Mouse (Mus musculus) ovary, postnatal 14 days (tissue): ENCODE results near the gene Txndc2.
"Not testable (repeated sequence)": the region's sequence is repeated elsewhere in the genome, so short reads cannot be mapped to it uniquely, and the experiment has no call there.

Source experiments
- DNase-seq: peaks from one replicate; pipeline ENCODE4 v3.0.0; 2022; ENCODE audit warnings: low spot score

Gene Txndc2

DNA sequence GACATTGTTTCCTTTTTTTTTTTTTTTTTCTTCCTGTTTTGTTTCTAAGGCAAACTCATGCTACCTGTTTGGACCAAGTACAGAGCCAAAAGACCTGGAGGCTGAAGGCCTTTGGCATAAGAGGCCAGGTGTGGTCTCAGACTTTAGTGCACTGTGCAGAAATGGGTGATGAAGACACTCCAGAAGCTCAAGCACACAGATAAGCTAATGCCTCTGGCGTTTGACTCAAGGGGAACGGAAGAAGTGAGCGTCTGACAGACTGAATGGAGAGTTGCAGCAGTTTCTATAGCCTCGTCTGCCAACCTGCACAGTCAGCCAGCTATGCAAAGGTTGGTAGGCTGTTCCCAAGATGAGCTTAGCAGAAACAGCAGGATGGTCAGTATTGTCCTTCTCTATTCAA, 13.6 kb upstream of the Txndc2 start:
- no peak for DNase-seq

DNA sequence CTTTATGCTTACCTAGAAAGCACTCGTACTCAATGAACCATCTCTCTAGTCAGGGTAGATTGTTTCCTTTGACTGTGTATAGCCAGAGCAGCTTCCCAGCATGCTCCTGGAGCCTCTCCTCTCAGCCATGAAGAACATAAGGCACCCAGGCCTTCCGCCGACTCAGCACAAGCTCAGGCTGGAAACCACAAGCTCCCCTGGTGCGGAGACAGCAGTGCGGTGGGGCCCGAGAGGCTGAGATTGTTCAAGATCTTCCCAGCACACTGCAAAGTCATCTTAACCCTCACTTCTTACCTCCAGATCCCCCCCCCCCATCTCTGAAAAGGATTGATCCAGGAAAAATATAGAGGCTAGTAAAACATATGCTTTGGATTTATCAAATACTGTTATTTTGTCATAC, 8.6 kb upstream of the Txndc2 start:
- DNase-seq = no peak

DNA sequence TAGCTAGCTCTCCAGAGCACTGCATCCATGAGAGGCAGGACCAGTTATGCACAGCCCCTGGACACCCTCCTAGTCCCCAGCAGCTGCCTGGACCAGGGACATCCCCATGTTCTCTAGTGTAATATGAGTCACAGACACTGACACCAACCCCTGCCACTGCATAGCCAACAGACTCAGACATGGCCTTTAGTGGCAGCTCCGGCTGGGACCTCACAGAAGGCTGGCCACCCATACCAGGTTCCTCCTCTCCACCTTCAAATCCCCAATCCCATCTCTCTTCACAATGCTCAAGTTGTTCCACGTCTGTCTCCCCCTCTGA, 7.2 kb upstream of the Txndc2 start:
- no peak for DNase-seq

- DNase-seq = no peak
Measured at GRCm38 (mm10) chr17:65648371-65649174, 6.6 kb upstream of the Txndc2 start.

GRCm38 (mm10) chr17:65647961-65648360, 6.0 kb upstream of the Txndc2 start:
- no peak for DNase-seq

DNA sequence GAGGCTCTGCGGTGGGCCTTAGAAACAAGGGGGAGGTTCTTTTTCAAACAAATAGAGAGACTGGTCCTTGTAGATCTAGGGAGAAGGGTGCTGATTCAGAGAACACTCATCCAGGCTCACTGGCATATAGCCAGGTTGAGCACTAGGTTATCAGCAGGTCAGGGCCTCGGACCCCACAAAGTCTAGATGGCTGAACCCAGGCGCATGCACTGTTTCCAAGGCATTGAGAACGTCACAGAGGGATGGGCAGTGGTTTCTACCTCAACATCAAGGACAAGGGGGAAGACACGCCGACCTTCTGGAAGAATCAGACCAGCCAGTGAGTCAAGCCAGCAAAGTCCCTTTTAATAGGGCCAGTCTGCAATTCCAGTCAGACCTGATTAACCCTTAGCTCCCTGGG, 5.3 kb upstream of the Txndc2 start:
- no peak for DNase-seq

GRCm38 (mm10) chr17:65643579-65643978, 1.6 kb upstream of the Txndc2 start:
- no peak for DNase-seq

DNA sequence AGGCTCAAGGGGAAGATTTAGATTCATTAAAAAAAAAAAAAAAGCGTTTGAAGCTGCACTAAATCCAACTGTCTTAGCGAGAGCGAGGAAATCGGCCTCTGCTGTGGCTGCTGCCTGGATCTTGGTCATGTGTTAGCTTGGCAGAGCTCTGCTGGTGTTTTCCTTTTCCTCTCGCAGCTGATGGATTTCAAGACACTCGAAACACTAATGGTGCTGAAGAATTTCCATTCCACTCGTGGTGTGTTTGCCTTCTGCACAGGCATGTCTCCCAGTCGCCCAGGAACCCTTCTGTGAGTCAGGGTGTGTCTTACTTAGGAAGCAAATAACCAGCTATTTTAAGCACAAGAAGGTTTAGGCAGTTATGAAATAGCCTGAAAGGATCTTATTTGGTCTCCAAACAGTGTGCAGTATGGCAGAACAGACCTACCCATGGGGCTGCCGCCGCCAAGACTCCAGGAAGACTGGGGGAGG, 1.1 kb upstream of the Txndc2 start:
- no peak for DNase-seq

GRCm38 (mm10) chr17:65642578-65642991, 617 bp upstream of the Txndc2 start:
- DNase-seq = no peak

- no peak for DNase-seq
Measured at GRCm38 (mm10) chr17:65639144-65639543, 2.8 kb downstream of the Txndc2 start.

DNA sequence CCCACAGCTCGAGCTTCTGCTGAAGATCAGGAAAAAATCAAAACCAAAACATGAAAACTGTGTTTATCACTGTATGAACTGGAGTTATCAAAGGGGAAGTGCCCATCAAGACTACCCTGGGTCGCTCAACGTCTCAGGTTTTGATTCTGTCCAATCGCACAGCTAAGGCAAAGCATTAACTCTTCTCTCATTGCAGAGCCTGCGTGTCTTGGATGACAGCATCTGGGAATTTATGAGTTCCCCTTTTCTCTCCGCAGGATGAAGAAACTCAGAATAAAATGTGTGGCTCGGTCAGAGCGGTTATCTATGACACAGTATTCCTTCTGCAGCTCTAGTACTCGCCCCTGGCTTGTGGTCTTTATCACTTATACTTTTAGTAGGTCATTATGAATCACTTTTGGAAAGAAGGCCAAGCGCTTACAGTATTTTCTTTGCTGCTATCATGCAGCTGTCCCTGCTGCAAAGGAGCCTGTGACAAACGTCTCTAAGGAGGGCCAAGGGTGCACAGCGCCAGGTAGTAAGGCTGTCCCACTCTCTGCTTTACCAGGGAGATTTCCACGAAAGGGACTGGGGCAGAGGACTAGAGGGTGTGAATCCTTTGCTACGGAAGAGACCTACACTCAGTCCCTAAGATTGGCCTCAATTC, 6.1 kb downstream of the Txndc2 start:
- DNase-seq = no peak

- DNase-seq = no peak
Measured at GRCm38 (mm10) chr17:65629943-65630342, 12.0 kb downstream of the Txndc2 start.

GRCm38 (mm10) chr17:65628823-65629532, 13.0 kb downstream of the Txndc2 start:
- DNase-seq = not testable (repeated sequence)

- DNase-seq = no peak
Measured at GRCm38 (mm10) chr17:65626301-65626700, 15.7 kb downstream of the Txndc2 start.

GRCm38 (mm10) chr17:65625563-65625962, 16.4 kb downstream of the Txndc2 start:
- no peak for DNase-seq

- DNase-seq = no peak
Measured at GRCm38 (mm10) chr17:65623130-65623529, 18.8 kb downstream of the Txndc2 start.

DNA sequence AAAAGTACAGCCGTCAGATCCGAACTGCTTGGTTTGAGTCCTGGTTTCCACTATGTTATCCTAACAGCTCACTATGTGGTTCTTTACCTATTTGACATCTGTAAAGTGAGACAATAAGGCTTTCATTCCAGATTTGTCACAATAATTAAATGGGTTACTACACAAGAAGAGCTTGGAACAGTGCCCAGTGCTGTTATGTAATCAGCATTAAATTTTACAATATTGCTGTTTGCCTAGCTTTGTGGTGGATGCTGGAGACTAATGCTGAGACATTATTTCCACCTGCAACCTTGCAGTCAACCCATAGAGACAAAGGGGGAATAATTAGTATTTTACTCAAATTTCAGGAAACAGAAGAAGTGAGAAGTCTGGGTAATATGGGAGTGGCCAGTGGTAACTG, 23.5 kb downstream of the Txndc2 start:
- no peak for DNase-seq

- DNase-seq = no peak
Measured at GRCm38 (mm10) chr17:65615678-65616077, 26.3 kb downstream of the Txndc2 start.

DNA sequence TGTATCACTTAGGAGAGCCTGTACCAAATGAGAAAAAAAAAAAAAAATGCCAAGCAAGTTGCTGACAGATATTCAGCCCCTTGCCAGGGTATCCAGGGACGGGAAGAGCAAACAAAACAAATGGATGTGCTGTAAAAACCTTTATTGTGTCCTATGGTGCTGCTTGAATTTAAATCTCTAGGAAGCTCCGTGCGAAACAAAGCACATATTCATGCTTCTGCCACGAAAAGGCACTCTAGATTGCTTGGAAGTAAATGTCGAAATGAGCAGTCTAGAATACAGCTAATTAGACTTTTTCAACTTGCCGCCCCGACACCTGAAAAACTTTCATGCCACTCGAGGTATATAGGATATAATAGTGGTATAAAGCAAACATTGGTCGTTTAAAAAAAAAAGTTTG, 27.5 kb downstream of the Txndc2 start:
- no peak for DNase-seq

DNA sequence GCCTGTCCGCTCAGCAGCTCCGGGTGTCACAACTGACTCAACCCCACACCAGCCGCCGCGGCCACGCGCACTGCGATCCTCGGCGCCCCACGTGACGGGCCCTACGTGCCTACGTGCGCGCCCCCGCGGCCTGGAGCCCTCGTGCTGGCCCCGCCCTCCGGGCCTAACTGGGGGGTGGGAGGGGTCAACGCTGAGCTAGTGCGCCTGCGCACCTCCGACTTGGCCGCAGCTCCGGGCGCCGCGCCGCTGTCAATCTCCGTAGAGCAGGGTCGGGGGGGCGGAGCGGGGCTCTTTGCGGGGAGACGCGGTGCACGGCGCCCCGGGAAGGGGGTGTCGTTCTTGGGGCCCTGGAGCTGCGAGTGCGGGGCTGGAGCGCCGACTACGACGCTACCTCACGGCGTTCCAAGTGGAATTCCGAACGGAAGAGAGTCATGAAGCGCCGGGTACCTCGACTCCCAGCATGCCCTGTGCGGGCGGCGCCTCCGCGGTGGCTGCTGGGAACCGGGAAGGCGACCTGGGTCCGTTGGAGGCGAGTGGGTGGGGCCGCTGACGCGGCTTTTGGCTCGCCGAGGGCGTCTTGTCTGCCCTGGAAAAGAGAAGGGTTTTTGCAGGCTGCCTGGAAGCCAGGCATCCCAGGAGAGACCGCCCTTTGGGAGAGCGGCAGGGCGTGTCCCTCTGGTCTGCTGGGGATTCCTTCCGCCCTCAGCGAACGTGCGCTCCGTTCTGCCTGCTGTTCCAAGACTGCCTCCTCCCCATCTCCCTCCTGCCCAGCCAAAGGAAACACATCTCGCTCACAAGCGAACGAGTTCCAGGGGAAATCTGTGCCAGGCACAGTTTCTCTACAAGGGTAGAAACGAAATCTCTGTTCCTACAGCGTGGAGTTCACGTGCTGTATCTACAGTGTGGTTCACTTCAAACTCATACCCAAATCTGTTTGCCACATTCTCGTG, 28.2 kb downstream of the Txndc2 start, which contains the start of gene Vapa:
Gene Vapa (minus strand): TSS at position 93 of the 950 bp plus-strand sequence.
- DNase-seq = peak; percentile 98

DNA sequence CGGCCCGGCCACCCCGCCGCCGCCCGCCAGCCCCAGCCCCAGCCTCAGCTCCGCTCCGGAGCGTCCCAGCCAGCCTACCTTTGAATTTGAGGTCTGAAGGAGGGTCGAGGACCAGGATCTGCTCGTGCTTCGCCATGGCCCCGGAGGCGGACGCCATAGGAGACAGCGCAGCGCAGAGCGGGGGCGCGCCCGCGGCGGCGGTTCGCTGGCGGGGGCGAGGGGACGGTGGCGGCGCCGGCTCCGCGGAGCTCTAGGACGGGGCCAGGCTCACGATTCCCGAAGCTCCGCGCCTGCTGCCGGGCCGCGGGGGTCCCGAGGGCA, 28.9 kb downstream of the Txndc2 start:
- no peak for DNase-seq
